In genomic region chr11:6104734-6105133, GRCm38 (mm10) we compare ENCODE assay signal across 30 mouse cellular contexts. TPM values are rescaled to one million over a fixed set of nuclear protein-coding genes. Genes with fewer than 3 reads are reported as not detected.
DNase-seq lines count a peak whose midpoint lies in the region; ATAC-seq and TF ChIP-seq lines count a peak whose summit lies in the region.
"Had no signal": no experiment of that assay in that cellular context is flagged by ENCODE, and none has a peak within 500 bp of the region (broad histone marks: within the 10 kb centered on the region; RNA-seq: fewer than 3 reads in every experiment).

No protein-coding gene starts in this region.

- H3K27me3 ChIP-seq in midbrain, postnatal 0 days (ENCODE audit: insufficient read depth, low read length) = no peaks in the 10 kb centered on the region
- H3K27me3 ChIP-seq in midbrain, embryonic 13.5 days = no peaks in the 10 kb centered on the region
- H3K27me3 ChIP-seq: embryonic facial prominence, embryonic 13.5 days; heart, embryonic 15.5 days; limb, embryonic 15.5 days; midbrain, embryonic 15.5 days; neural tube, embryonic 12.5 days had no signal

- peak; percentile 64 to 68 for DNase-seq in cerebellum, postnatal 14 days
- DNase-seq in cerebellum, adult 9-10 months = no peak
- peak; percentile 22 for DNase-seq in midbrain, postnatal 0 days (ENCODE audit: low spot score)
- peak; percentile 84 for DNase-seq in layer of hippocampus, adult 9-11 months
- no peak for DNase-seq in c-Kit-positive CD71-positive TER-119-positive erythroid progenitor cells, embryonic 14.5 days (ENCODE audit: low spot score)
- DNase-seq in kidney, adult 8-10 months = no peak
- DNase-seq: adrenal gland, adult 8-10 months; cerebellum, adult 8-10 months; gastrocnemius, postnatal 25 days; heart, adult 11 months; kidney, adult 9 months; kidney, postnatal 10 days; lung, adult 2 months; lung, postnatal 10 days; thymus, postnatal 4 days had no signal

- TF ChIP-seq CTCF in midbrain, postnatal 0 days (IDR thresholded peaks at IDR 0.05) = no peak

- no peak overlapping the region for H3K4me2 ChIP-seq in midbrain, postnatal 0 days (ENCODE audit: low read depth, low read length, poor library complexity, severe bottlenecking)
- H3K4me2 ChIP-seq in midbrain, embryonic 13.5 days (replicated peaks) = no peak overlapping the region
- H3K4me2 ChIP-seq: embryonic facial prominence, embryonic 13.5 days; heart, embryonic 15.5 days; limb, embryonic 15.5 days; midbrain, embryonic 15.5 days; neural tube, embryonic 12.5 days had no signal

- no peak overlapping the region for H3K27ac ChIP-seq in midbrain, postnatal 0 days (ENCODE audit: low read depth, low read length)
- no peak overlapping the region for H3K27ac ChIP-seq in midbrain, embryonic 13.5 days
- H3K27ac ChIP-seq: embryonic facial prominence, embryonic 13.5 days; forebrain, embryonic 10.5 days; heart, embryonic 10.5 days; heart, embryonic 15.5 days; limb, embryonic 10.5 days; limb, embryonic 15.5 days; liver, embryonic 14.5 days; macrophage; midbrain, embryonic 15.5 days; neural tube, embryonic 12.5 days had no signal

- 83% methylated on average over 5 of the region's 5 CpGs for WGBS in midbrain, postnatal 0 days
- WGBS in midbrain, embryonic 13.5 days = 86% methylated on average over 5 of the region's 5 CpGs

- ATAC-seq in midbrain, postnatal 0 days (ENCODE audit: low FRiP score) = no peak
- ATAC-seq in midbrain, embryonic 13.5 days = no peak
- ATAC-seq: forebrain, embryonic 16.5 days; intestine, embryonic 16.5 days; midbrain, embryonic 15.5 days had no signal

- H3K4me1 ChIP-seq in midbrain, postnatal 0 days (ENCODE audit: insufficient read depth, low read length) = no peaks in the 10 kb centered on the region
- no peaks in the 10 kb centered on the region for H3K4me1 ChIP-seq in midbrain, embryonic 13.5 days (replicated peaks)
- H3K4me1 ChIP-seq: embryonic facial prominence, embryonic 13.5 days; heart, embryonic 10.5 days; limb, embryonic 15.5 days; midbrain, embryonic 15.5 days; neural tube, embryonic 12.5 days had no signal

- no peak overlapping the region for H3K9ac ChIP-seq in midbrain, postnatal 0 days (replicated peaks; ENCODE audit: low read length, poor library complexity, severe bottlenecking)
- no peak overlapping the region for H3K9ac ChIP-seq in midbrain, embryonic 13.5 days (replicated peaks)
- H3K9ac ChIP-seq: embryonic facial prominence, embryonic 13.5 days; heart, embryonic 15.5 days; limb, embryonic 15.5 days; liver, embryonic 14.5 days; midbrain, embryonic 15.5 days; neural tube, embryonic 12.5 days had no signal

- no peak overlapping the region for H3K4me3 ChIP-seq in midbrain, postnatal 0 days (ENCODE audit: low read depth, low read length)
- no peak overlapping the region for H3K4me3 ChIP-seq in midbrain, embryonic 13.5 days (replicated peaks)
- H3K4me3 ChIP-seq: embryonic facial prominence, embryonic 13.5 days; forebrain, embryonic 10.5 days; heart, embryonic 10.5 days; heart, embryonic 15.5 days; limb, embryonic 10.5 days; limb, embryonic 15.5 days; midbrain, embryonic 15.5 days; myocyte; neural tube, embryonic 12.5 days had no signal

- H3K9me3 ChIP-seq in midbrain, postnatal 0 days (ENCODE audit: low read length) = no peaks in the 10 kb centered on the region
- no peaks in the 10 kb centered on the region for H3K9me3 ChIP-seq in midbrain, embryonic 13.5 days
- H3K9me3 ChIP-seq: embryonic facial prominence, embryonic 13.5 days; forebrain, embryonic 10.5 days; G1E; heart, embryonic 10.5 days; heart, embryonic 15.5 days; limb, embryonic 10.5 days; limb, embryonic 15.5 days; midbrain, embryonic 15.5 days; neural tube, embryonic 12.5 days had no signal

- H3K36me3 ChIP-seq in midbrain, postnatal 0 days (ENCODE audit: insufficient read depth, low read length) = peaks cover 22% of the 10 kb centered on the region
- H3K36me3 ChIP-seq in midbrain, embryonic 13.5 days = peaks cover 59% of the 10 kb centered on the region

RNA-seq across cellular contexts. Expression of gene Camk2b, which starts 38.6 kb away (rescaled TPM):
- 195 and 225 TPM in 2 replicates for total RNA-seq in midbrain, postnatal 0 days (2014; rRNA removed)
- polyA plus RNA-seq in midbrain, postnatal 0 days (2015; fragmentation: Nextera tagmentation; extraction: Ambion mirVana) = 199 and 208 TPM in 2 replicates
- 45.6 and 47.0 TPM in 2 replicates for polyA plus RNA-seq in midbrain, embryonic 13.5 days (2015; fragmentation: Nextera tagmentation; extraction: Ambion mirVana)
- polyA plus RNA-seq: G1E had no signal

Comparison
In these comparisons a context has a peak if more than half of its experiments do, and no peak if none do; other contexts are left out.
1. DNase-seq: peak in cerebellum, postnatal 14 days (2 of 2), midbrain, postnatal 0 days (single experiment) and layer of hippocampus, adult 9-11 months (single experiment); none in cerebellum, adult 9-10 months (single experiment), c-Kit-positive CD71-positive TER-119-positive erythroid progenitor cells, embryonic 14.5 days (single experiment) and kidney, adult 8-10 months (0 of 2).